Mouse (Mus musculus) bone marrow, adult 2 months (tissue): ENCODE data around the gene Pcmt1. TPM values are rescaled to one million over a fixed set of nuclear protein-coding genes. Genes with fewer than 3 reads are reported as not detected.

Experiments used
- H3K27ac ChIP-seq: fragments of 200-500 bp; 2 replicates; pipeline ENCODE4 v1.5.1; 2012; ENCODE audit warnings: low read depth, mild to moderate bottlenecking, control low read depth, inconsistent platforms, low read length; ENCODE audit not compliant: control insufficient read depth, poor library complexity, insufficient read depth
- H3K4me1 ChIP-seq: fragments of 200-500 bp; 2 replicates; pipeline ENCODE4 v1.6.1; 2011; ENCODE audit warnings: low read length; ENCODE audit not compliant: control insufficient read depth, insufficient read depth
- H3K4me3 ChIP-seq: fragments of 200-500 bp; replicated peaks from 2 replicates; pipeline ENCODE3; 2011; ENCODE audit warnings: mild to moderate bottlenecking, low read depth, low read length, control low read depth; ENCODE audit not compliant: control insufficient read depth
- CTCF ChIP-seq: fragments of 200-500 bp; IDR thresholded peaks from 2 replicates; pipeline ENCODE4 v1.5.1; 2011; ENCODE audit warnings: low read length, control low read depth; ENCODE audit not compliant: control insufficient read depth, insufficient read depth
- POLR2A ChIP-seq: fragments of 200-500 bp; IDR thresholded peaks from 2 replicates; pipeline ENCODE4 v1.6.1; 2011; ENCODE audit warnings: low read depth, mild to moderate bottlenecking, control low read depth, low read length, borderline replicate concordance; ENCODE audit not compliant: control insufficient read depth
- WGBS: fragments of 180-500 bp; shearing (Covaris S2); methylation state at CpG from one replicate; pipeline ENCODE4 v1.1.7; 2018; 5-methylcytosine and 5-hydroxymethylcytosine counted together
- polyA plus RNA-seq: library from polyadenylated mRNA; stranded (reverse); fragments of >200 nt; gene quantifications from 2 replicates; pipeline ENCODE4 v1.2.4, GENCODE M21; 2011; ENCODE audit warnings: low replicate concordance; ENCODE audit not compliant: missing spikeins, insufficient read depth, insufficient read length

Pcmt1 gene
- polyA plus RNA-seq, 1 experiment = 71.7 TPM

GRCm38 (mm10) chr10:7695286-7695685, 14.3 kb upstream of the Pcmt1 start:
- peak; percentile 19; the same call in 1 of the 2 replicates for TF ChIP-seq CTCF
- no peak for TF ChIP-seq POLR2A
- Histone ChIP-seq H3K4me3 (no peak overlapping the region), H3K4me1 (no peaks in the 10 kb centered on the region), H3K27ac (no peak overlapping the region)

GRCm38 (mm10) chr10:7686902-7687301, 6.0 kb upstream of the Pcmt1 start:
- no peaks in the 10 kb centered on the region; the same call in 1 of the 2 replicates for H3K4me1 ChIP-seq
- WGBS = 73% methylated on average over 6 of the region's 6 CpGs
- H3K4me3 ChIP-seq = no peak overlapping the region
- H3K27ac ChIP-seq = no peak overlapping the region
- TF ChIP-seq CTCF (no peak), POLR2A (no peak)

DNA sequence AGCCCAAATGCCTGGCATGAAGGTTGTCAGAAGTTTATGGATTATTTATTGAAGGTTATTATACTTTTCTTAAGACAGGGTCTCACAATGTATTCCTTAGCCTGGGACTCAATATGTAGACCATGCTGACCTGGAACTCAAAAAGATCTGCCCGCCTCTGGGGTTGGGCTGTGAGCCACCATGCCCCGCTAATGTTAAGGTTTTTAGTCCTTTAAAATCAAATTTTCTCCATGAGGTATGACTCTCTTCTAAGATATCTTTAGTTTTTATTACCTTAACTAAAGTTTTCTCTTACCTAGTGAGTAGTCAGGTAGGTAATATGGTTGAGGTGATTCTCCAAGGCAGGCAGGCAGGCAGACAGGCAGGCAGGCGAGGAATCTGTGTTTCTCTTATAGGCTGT, 1.3 kb upstream of the Pcmt1 start:
- Histone ChIP-seq H3K4me1 (no peaks in the 10 kb centered on the region), H3K4me3 (peak overlapping the region; percentile 18), H3K27ac (no peak overlapping the region)
- WGBS = 56% methylated on average over 3 of the region's 3 CpGs
- no peak for TF ChIP-seq CTCF
- no peak for TF ChIP-seq POLR2A

DNA sequence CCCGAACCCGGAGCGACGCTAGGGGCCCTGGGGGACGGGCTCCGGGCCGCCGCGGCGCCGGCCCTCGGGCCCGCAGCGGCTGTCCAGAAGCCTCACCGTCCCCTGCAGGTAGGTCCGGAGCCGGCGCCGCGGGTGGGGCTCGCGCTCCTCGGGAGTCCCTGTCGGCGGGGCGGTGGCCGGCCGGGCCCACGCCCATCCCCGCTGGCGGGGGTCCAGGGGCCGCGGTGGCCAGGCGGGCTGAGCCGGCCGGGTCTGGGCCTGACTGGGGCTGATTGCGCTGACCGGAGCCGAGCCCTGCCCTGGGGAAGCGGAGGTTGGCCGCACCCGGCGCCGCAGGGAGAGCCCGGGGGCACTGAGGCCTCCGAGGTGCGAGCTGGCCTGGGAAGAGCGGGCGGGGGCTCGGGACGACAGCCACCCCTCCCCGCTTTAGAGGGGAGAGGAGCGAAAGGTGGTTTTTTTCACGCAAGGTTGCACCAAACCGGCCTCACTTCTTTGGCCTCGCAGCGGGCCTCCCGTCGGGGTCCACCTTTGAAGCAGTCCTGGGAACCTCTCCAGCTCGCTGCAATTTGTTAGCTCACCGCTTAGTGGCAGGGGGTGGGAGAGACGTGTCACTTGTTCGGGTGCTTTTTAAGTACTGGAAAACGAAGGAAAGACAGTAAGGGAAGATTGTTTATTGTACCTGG, 548 bp upstream of the Pcmt1 start:
- Histone ChIP-seq H3K4me1 (no peaks in the 10 kb centered on the region), H3K27ac (peak overlapping the region; percentile 86), H3K4me3 (peak overlapping the region; percentile 87)
- under 1% methylated on average over 50 of the region's 64 CpGs for WGBS
- TF ChIP-seq POLR2A = no peak
- peak; percentile 9; the same call in 1 of the 2 replicates for TF ChIP-seq CTCF

- Histone ChIP-seq H3K4me3 (no peak overlapping the region), H3K27ac (no peak overlapping the region), H3K4me1 (no peaks in the 10 kb centered on the region)
- TF ChIP-seq CTCF (peak; percentile 28; the same call in 1 of the 2 replicates), POLR2A (no peak)
- WGBS = 53% methylated on average over 1 of the region's 1 CpGs
Observed at GRCm38 (mm10) chr10:7673673-7674072, 7.3 kb downstream of the Pcmt1 start.

DNA sequence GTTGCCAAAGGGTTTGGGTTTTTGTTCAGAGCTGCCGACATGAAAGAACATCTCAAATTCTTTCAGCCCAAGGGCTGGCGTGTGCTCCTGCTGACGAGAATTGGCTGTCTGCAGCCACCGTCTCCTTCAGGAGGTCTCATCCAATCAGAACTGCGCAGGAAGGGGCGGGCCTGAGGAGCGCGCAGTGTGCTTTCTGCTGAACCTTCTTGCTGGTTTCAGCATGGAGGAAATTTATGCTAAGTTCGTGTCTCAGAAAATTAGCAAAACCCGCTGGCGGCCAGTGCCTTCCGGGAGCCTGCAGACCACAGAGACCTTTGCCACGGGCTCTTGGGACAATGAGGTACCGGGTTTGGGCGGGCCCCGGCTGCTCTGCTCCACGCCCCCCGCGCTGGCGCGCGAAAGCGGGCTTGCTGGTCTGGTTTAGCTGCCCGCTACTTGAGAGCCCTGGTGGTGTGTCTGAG, 13.6 kb downstream of the Pcmt1 start, which contains the start of gene Nup43:
Gene Nup43 (plus strand): TSS at position 162 of the 461 bp plus-strand sequence.
- WGBS = under 1% methylated on average over 24 of the region's 24 CpGs
- Histone ChIP-seq H3K27ac (peak within 1 kb of the TSS; percentile 23; the same call in 1 of the 2 replicates), H3K4me3 (peak within 1 kb of the TSS; percentile 72), H3K4me1 (no peaks in the 10 kb centered on the region; the same call in 1 of the 2 replicates)
- TF ChIP-seq POLR2A (peak; percentile 38; the same call in 1 of the 2 replicates), CTCF (no peak)

- WGBS = 84% methylated on average over 1 of the region's 1 CpGs
- TF ChIP-seq CTCF = no peak
- TF ChIP-seq POLR2A = no peak
- no peaks in the 10 kb centered on the region; the same call in 1 of the 2 replicates for H3K4me1 ChIP-seq
Observed at GRCm38 (mm10) chr10:7664889-7665288, 16.0 kb downstream of the Pcmt1 start.

DNA sequence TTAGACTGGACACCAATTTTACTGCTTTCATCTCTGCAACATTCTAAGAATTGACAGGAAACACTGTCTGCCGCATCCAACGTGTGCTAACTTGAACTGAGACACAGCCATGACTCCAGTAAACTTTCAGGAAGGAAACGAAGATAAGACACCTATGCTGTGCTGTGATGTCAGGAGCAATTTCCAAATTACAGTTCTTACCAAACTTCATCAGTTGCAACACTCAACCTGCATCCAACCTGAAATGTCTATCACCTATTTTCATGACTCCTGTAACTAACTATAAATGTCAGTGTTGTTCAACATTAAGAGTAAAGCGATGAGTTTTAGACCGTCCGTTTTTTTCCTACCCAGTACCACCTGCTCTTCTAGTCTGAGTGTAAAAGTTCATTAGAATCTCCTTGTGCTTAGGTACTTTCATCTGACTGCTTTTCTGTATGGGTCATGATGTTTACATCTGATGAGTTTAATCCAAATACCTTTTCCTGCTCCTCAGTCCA, 16.9 kb downstream of the Pcmt1 start:
- peak overlapping the region; percentile 99 for H3K4me3 ChIP-seq
- no peak overlapping the region; the same call in 1 of the 2 replicates for H3K27ac ChIP-seq

More at GRCm38 (mm10) chr10:7664889-7665288, 16.0 kb downstream of the Pcmt1 start:
- Histone ChIP-seq H3K4me3 (no peak overlapping the region), H3K27ac (peak overlapping the region; percentile 66)

DNA sequence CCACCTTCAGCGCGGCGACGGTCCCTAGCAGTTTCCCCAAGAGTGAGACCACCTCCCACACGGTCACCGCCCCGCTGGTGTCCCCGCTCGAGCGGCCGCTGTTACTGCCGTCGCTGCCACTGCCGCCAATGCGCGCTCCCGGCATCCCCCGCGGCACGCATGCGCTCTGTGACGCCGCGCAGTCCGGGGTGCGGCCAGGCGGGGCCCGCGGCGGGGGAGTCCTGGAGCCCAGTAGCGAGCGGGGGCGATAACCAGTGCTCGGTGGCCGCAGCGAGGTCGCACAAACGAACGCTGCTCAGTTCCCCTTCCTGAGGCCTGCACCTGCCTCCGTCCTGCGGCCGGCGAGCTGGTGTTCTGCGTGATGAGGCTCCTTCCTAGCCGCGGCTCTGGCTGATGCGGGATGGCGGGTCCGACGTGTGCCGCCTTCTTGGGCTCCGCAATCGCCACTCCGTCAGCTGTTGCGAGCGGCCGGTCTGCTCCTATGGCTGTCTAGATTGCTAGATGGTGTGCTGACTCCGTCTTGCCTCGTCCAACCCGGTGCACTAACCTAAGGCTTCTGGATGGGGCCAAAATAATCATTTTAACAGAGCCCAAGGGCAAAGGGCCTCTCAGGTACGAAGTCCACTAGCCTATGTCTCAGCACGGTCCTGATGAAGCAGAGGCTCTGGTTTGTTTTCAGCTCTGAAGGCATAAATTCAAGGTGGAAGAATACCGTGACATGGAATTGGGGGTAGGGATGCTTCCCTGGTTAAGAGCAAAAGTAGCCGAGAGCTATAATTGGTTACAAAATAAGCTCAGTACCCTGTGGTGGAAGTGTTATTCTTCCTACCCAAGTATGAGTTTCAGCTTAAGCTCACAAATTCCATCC, 17.5 kb downstream of the Pcmt1 start:
- no peak for TF ChIP-seq CTCF
- peak; percentile 79 for TF ChIP-seq POLR2A
- Histone ChIP-seq H3K27ac (peak overlapping the region; percentile 92), H3K4me1 (no peaks in the 10 kb centered on the region; the same call in 1 of the 2 replicates), H3K4me3 (peak overlapping the region; percentile 99)
- WGBS = under 1% methylated on average over 64 of the region's 64 CpGs

More for the DNA sequence above, 16.9 kb downstream of the Pcmt1 start:
- no peaks in the 10 kb centered on the region; the same call in 1 of the 2 replicates for H3K4me1 ChIP-seq
- no peak for TF ChIP-seq CTCF
- no peak for TF ChIP-seq POLR2A
- WGBS = 32% methylated on average over 6 of the region's 6 CpGs
